Mouse (Mus musculus): ENCODE data around the gene Gal3st2c.
"Not testable (repeated sequence)": the region's sequence is repeated elsewhere in the genome, so short reads cannot be mapped to it uniquely, and the experiment has no call there.

GRCm38 (mm10) chr1:93980932-93981331 lies 9.4 kb upstream of the Gal3st2c start:
- not testable (repeated sequence) for TF ChIP-seq POLR2A (IDR thresholded peaks at IDR 0.05; ENCODE audit: control insufficient read depth, extremely low read depth, insufficient read depth, low read length, poor library complexity); CTCF (IDR thresholded peaks at IDR 0.05; ENCODE audit: borderline replicate concordance, control insufficient read depth, extremely low read depth, insufficient read depth, low read length, poor library complexity)

All from thymus, adult 2 months (tissue).